Mouse (Mus musculus) ES-Bruce4 (cell line): ENCODE measurements around the gene Il18. TPM values are rescaled to one million over a fixed set of nuclear protein-coding genes. Genes with fewer than 3 reads are reported as not detected.

Source experiments
- H3K27ac ChIP-seq: 2 replicates; pipeline ENCODE4 v1.5.1; 2012; ENCODE audit warnings: low read length, inconsistent platforms; ENCODE audit not compliant: insufficient read depth
- H3K27me3 ChIP-seq: 2 replicates; pipeline ENCODE4 v1.6.1; 2012; ENCODE audit warnings: mild to moderate bottlenecking, low read length, inconsistent platforms; ENCODE audit not compliant: control insufficient read depth, poor library complexity, insufficient read depth, severe bottlenecking
- H3K36me3 ChIP-seq: 2 replicates; pipeline ENCODE4 v1.6.1; 2012; ENCODE audit warnings: inconsistent platforms, mild to moderate bottlenecking, low read length, moderate library complexity; ENCODE audit not compliant: control insufficient read depth, poor library complexity, insufficient read depth, severe bottlenecking
- H3K4me1 ChIP-seq: one replicate; pipeline ENCODE4 v1.8.1; 2011; ENCODE audit warnings: low read length; ENCODE audit not compliant: control insufficient read depth, insufficient read depth
- H3K4me3 ChIP-seq: 2 replicates; pipeline ENCODE4 v1.5.1; 2011; ENCODE audit warnings: low read depth, mild to moderate bottlenecking, low read length
- H3K9ac ChIP-seq: 2 replicates; pipeline ENCODE4 v1.6.1; 2012; ENCODE audit warnings: low read depth, mild to moderate bottlenecking, inconsistent platforms; ENCODE audit not compliant: poor library complexity, severe bottlenecking
- H3K9me3 ChIP-seq: replicated peaks from 2 replicates; pipeline ENCODE4 v1.6.1; 2012; ENCODE audit warnings: mild to moderate bottlenecking, low read length, inconsistent platforms; ENCODE audit not compliant: control insufficient read depth, poor library complexity, insufficient read depth, severe bottlenecking
- CTCF ChIP-seq: IDR thresholded peaks from one replicate; pipeline ENCODE4 v1.8.1; 2011; ENCODE audit warnings: low read depth, low read length
- EP300 ChIP-seq: IDR thresholded peaks from 2 replicates; pipeline ENCODE4 v1.6.1; 2011; ENCODE audit warnings: low read depth, low read length; ENCODE audit not compliant: insufficient read depth
- POLR2A ChIP-seq: IDR thresholded peaks from one replicate; pipeline ENCODE4 v1.8.1; 2011; ENCODE audit warnings: low read length; ENCODE audit not compliant: insufficient read depth
- polyA plus RNA-seq: library from polyadenylated mRNA; stranded (reverse); fragments of >200 nt; gene quantifications from 2 replicates; pipeline ENCODE4 v1.2.4, GENCODE M21; 2011; ENCODE audit warnings: low read depth; ENCODE audit not compliant: missing spikeins, insufficient read depth, insufficient read length

Gene Il18
- polyA plus RNA-seq, 1 experiment = 1.2 TPM

DNA sequence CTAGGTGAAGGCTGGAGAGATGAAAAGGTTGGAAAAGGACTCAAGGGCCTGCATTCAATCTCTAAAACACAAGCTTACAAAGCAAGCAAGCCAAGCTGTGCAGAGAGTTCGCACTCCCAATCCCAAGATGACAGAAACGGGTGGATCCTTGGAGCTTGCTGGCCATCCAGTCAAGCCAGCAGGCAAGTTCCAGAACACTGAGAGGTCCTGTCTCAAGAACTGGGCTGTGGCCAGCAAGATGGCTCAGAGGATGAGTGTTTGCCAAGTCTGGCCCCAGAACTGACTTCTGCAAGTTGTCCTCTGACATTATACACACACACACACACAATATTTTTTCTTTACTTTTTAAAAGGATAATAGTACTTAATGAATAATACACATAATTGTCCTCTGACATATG, 13.3 kb downstream of the Il18 start:
- Histone ChIP-seq H3K9ac (no peak overlapping the region), H3K4me1 (no peaks in the 10 kb centered on the region), H3K27ac (no peak overlapping the region), H3K4me3 (no peak overlapping the region), H3K36me3 (no peaks in the 10 kb centered on the region), H3K27me3 (no peaks in the 10 kb centered on the region; the same call in 1 of the 2 replicates), H3K9me3 (no peaks in the 10 kb centered on the region)
- TF ChIP-seq CTCF (no peak), POLR2A (no peak), EP300 (no peak)

- no peaks in the 10 kb centered on the region for H3K36me3 ChIP-seq
- no peaks in the 10 kb centered on the region for H3K4me1 ChIP-seq
- no peak overlapping the region for H3K27ac ChIP-seq
- H3K9ac ChIP-seq = no peak overlapping the region
- TF ChIP-seq EP300 = no peak
- no peak overlapping the region for H3K4me3 ChIP-seq
- no peaks in the 10 kb centered on the region; the same call in 1 of the 2 replicates for H3K27me3 ChIP-seq
- H3K9me3 ChIP-seq = no peaks in the 10 kb centered on the region
Measured at GRCm38 (mm10) chr9:50569599-50570525, 15.2 kb downstream of the Il18 start.

DNA sequence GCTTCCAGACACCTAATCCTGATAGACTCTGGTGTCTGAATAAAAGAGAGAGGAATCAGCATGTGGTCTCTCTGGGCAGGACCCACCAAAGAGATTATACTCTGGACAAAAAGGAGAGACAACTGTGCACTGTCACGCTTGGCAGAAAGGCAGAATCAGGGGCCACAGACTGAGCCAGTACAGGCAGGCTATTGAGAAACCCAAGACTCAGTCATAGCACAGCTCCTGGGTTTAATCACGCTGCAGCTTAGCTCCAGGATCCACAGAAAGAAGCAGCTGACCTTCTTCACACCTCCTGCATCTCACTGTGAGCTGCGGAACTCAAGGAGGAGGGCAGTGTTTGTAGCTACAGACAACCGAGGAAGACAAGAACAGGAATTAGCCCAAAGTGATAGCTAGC, 25.7 kb downstream of the Il18 start:
- Histone ChIP-seq H3K27ac (no peak overlapping the region), H3K4me3 (no peak overlapping the region), H3K4me1 (no peaks in the 10 kb centered on the region), H3K27me3 (no peaks in the 10 kb centered on the region), H3K36me3 (no peaks in the 10 kb centered on the region), H3K9me3 (no peaks in the 10 kb centered on the region), H3K9ac (no peak overlapping the region)
- TF ChIP-seq POLR2A = no peak
- no peak for TF ChIP-seq EP300
- TF ChIP-seq CTCF = no peak

DNA sequence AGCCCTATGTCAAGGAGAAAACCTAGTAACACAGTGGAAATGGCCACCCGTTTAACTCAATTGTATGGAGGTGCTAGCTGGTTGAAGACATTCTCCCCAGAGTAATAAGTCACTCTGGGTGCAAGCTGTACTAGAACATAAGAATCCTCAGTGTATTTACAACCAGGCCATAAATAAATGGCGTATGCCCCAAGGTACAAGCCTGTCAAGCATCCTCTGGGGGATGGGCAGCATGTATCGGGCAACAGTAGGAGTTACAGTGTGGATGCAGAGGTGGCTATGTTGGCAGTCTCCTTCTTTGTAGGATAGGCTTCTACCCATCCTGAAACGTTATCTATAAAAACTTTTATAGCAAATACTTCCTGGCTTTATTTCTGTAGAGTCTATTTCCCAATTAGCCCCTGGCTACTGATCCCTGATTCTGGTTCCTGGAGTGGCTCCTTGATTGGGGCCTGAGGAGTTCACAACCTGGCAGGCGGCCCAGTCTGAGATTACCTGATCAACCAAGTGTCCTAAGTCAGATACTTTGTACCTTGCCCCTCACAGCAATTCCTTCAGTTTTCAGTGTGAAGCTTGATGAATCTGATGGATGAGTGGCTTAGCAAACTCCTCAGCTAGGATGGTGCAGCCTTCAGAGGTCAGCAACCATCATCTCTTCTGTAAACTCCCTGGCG, 30.7 kb downstream of the Il18 start:
- H3K27me3 ChIP-seq = no peaks in the 10 kb centered on the region
- H3K4me3 ChIP-seq = no peak overlapping the region
- no peaks in the 10 kb centered on the region for H3K9me3 ChIP-seq
- TF ChIP-seq CTCF (no peak), POLR2A (no peak), EP300 (no peak)
- no peaks in the 10 kb centered on the region for H3K36me3 ChIP-seq
- H3K27ac ChIP-seq = no peak overlapping the region
- no peaks in the 10 kb centered on the region for H3K4me1 ChIP-seq
- H3K9ac ChIP-seq = no peak overlapping the region

DNA sequence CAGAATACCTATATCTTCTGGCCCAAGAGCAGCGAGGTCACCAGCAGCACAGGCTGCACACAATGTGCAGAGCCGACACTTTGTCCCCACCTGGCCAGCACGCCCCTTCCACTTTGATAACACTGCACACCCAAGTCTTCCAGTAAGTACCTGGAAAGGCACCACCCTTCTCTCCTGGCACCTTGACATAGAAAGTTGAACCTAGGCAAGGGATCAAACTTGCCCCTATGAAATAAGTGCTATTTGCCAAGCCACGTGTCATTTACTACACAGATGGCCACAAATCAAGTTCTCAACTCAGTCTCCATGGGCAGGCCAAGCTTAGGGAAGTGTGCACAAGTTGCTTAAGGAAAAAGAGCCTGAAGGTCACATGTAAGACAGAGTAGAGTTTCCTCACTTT, 32.3 kb downstream of the Il18 start:
- H3K4me3 ChIP-seq = no peak overlapping the region
- H3K9me3 ChIP-seq = no peaks in the 10 kb centered on the region

More for the DNA sequence above, 32.3 kb downstream of the Il18 start:
- no peak overlapping the region for H3K9ac ChIP-seq
- no peaks in the 10 kb centered on the region for H3K36me3 ChIP-seq
- H3K4me1 ChIP-seq = no peaks in the 10 kb centered on the region
- no peaks in the 10 kb centered on the region for H3K27me3 ChIP-seq
- no peak for TF ChIP-seq CTCF
- no peak for TF ChIP-seq POLR2A
- H3K27ac ChIP-seq = no peak overlapping the region
